Mouse (Mus musculus): ENCODE results near the gene Usp46.

- TF ChIP-seq CTCF (IDR thresholded peaks at IDR 0.05; ENCODE audit: low read depth, low read length) (no peak), POLR2A (IDR thresholded peaks at IDR 0.05; ENCODE audit: borderline replicate concordance, low read depth, low read length) (no peak)
These were observed 98.9 kb downstream of the Usp46 start for GRCm38 (mm10) chr5:73969338-73969737.
